Mouse (Mus musculus) embryo, embryonic 9.5 days (tissue): ENCODE measurements at regions not wholly inside any gene's neighbourhood (a gene's known extent, or its start where the extent isn't known, plus 50 kb on each side); places are given as distances from the start of the nearest gene placed in this dataset.
A peak's percentile ranks its signal among the peaks of the same experiment; 100 is the strongest.
"Not testable (repeated sequence)": the region's sequence is repeated elsewhere in the genome, so short reads cannot be mapped to it uniquely, and the experiment has no call there.

Source experiments
- DNase-seq: peaks from one replicate; pipeline ENCODE4 v3.0.0-alpha.2; 2017; ENCODE audit errors: extremely low spot score

DNA sequence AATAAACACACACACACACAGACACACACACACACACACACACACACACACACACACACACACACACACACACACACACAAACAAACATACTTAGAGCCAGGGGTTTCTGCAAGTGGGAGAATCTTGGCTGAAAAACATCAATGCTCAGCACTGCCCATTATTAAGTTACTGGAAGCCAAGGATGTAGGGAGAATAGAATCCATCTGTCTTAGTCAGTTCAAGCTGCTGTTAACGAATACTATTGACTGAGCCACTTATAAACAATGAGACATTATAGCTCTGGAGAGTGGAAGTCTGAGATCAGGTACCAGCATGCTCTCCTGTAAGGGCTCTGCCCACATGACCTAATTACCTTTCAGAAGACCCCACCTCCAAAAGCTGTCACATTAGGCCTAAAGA lies 87.4 kb downstream of the Fam174b start:
- no peak for DNase-seq

- no peak for DNase-seq
Measured at GRCm38 (mm10) chr7:73830581-73830980, 90.5 kb downstream of the Fam174b start.

- DNase-seq: no peak
Measured at GRCm38 (mm10) chr7:73840381-73840780, 100.3 kb downstream of the Fam174b start.

GRCm38 (mm10) chr7:73852184-73852583 lies 112.1 kb downstream of the Fam174b start:
- no peak for DNase-seq

- DNase-seq: not testable (repeated sequence)
Measured at GRCm38 (mm10) chr7:73853296-73853950, 113.3 kb downstream of the Fam174b start.

DNA sequence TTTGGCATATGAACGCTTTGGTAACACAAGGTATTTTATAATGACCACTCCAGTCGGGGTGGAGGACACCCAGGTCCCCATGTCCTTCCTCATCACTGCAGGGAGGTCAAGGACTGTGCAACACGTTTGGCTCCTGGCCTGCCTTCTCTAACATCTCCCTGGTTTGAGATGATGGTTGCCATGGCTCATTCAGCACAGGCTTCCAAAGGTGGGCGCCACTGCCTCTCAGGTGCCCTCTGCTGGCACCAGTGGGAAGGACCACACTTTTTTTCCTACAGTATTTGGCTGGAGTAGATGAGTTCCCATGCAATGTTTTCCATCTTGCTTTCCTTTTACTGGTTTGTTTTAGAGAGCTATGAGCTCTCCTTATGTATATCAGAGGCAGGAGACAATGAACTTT lies 115.4 kb downstream of the Fam174b start:
- peak; percentile 42 for DNase-seq

DNA sequence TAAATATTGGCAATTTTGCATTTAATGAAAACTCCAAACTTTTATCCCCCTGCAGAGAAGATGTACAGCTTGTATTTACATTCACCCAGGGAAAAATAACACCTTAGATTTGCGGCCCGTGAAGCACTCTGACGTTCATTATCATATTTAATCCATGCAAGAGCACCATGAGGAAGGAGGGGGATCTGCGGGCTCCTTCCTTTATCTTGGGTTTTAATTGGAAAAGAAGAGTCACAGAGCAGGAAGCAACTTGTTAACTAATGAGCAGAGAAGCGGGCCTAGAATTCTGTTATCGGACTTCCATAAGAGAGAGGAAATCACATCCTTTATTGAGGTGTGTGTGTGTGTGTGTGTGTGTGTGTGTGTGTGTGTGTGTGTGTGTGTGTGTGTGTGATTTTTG lies 116.8 kb downstream of the Fam174b start:
- no peak for DNase-seq

GRCm38 (mm10) chr7:73865086-73865485 lies 125.0 kb downstream of the Fam174b start:
- DNase-seq: no peak

GRCm38 (mm10) chr7:73872181-73872580 lies 132.1 kb downstream of the Fam174b start:
- no peak for DNase-seq

DNA sequence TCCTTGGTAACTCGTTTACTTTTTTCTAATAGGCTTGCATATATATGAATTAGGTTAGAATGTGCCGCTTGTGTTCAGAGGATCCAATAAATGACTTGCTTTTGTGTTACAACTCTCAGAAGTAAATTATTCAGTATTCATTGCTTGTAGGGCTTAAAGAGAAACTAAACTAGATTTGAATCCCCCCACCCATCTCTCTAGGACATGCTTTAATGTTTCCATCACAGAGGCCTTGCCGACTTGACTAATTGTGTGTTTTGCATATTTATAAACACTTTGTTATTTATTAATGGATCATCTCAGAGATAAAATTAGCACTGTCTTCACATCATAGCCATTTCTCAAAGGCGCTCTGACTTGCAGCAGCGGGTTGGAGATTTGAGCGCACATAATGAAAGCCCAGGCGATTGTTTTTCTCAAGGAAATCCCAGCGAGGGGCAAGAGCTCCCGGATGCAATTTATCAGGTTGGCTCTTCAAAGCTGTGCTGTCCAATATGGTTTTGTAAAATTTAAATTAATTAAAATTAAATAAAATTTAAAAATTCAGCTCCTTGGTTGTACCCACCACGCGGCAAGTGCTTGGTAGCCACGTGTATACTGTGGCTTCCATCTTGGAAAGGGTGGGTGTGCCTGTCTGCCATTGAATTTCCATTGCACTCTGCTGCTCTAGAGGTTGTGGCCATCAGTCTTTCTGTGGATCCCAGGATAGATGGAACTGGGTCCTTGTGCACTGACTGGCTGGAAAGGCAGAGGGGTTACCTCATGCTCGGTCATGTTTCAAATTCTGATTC lies 132.0 kb downstream of the St8sia2 start:
- DNase-seq: no peak

DNA sequence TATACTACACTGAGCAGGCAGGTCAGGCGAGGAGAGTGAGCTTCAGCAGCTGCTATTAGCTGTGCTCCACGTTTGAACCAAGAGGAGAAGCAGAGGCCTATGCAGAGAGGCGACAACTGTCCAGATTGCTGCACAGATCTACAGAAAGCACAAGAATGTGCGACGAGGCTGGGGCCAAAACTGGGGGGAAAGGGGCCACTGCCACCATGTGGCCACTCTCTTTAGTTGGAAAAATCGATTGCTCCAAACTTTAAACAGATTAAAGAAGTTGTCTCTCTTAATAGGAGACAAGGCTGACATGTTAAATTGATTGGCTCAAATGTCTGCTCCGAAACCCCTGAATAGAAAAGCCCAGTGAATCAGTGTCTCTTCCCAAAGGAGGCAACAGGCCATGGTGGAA lies 127.3 kb downstream of the St8sia2 start:
- no peak for DNase-seq
